Mouse (Mus musculus) Patski (cell line): ENCODE results near the gene Gsg1l. TPM values are rescaled to one million over a fixed set of nuclear protein-coding genes. Genes with fewer than 3 reads are reported as not detected.

Source experiments
- ATAC-seq: fragments of 100-300 bp; one replicate; pipeline ENCODE4 v1.8.0; 2021
- CTCF ChIA-PET: fragments of 350-600 bp; sonication (Branson Sonifier 250); formaldehyde crosslinking; loops from one replicate; lab custom pipeline; 2022; ENCODE audit warnings: inconsistent platforms; lab: Charles Lee
- POLR2A ChIA-PET: fragments of 350-600 bp; sonication (Branson Sonifier 250); formaldehyde crosslinking; loops from one replicate; lab custom pipeline; 2022; ENCODE audit warnings: antibody characterized with exemption, inconsistent platforms; lab: Charles Lee
- DNase-seq: peaks from one replicate; pipeline ENCODE4 v3.0.0-alpha.2; 2011; ENCODE audit warnings: low read depth, low spot score
- H3K27me3 ChIP-seq: fragments of 371-371 bp; one replicate; pipeline ENCODE4 v1.5.1; 2021
- CTCF ChIP-seq: fragments of 100-300 bp; IDR thresholded peaks from one replicate; pipeline ENCODE4 v1.5.1; 2021
- in situ Hi-C: fragments of 300-500 bp; cut with MboI; formaldehyde crosslinking; loops from 3 replicates; pipeline ENCODE4 v1.11.1; 2018; ENCODE audit warnings: low pct_unique_long_range_greater_than_20kb, mixed read lengths
- polyA plus RNA-seq: library from polyadenylated mRNA; unstranded; gene quantifications from one replicate; pipeline ENCODE4 v1.2.3, GENCODE M21; 2021

The Gsg1l gene
- not detected for polyA plus RNA-seq

GRCm38 (mm10) chr7:126082286-126082741, at the start of gene Gsg1l:
TSS of gene Gsg1l (minus strand) at chr7:126082411.
- in situ Hi-C loops, result loop anchor here (25.0 kb wide), 1 partner anchor 620 kb away; no protein-coding TSS in a partner anchor
- DNase-seq, result no peak
- ChIA-PET CTCF (no interaction called here), POLR2A (no interaction called here)
- ATAC-seq, result no peak
- H3K27me3 ChIP-seq, result peaks cover 20% of the 10 kb centered on the region
- TF ChIP-seq CTCF, result no peak

DNA sequence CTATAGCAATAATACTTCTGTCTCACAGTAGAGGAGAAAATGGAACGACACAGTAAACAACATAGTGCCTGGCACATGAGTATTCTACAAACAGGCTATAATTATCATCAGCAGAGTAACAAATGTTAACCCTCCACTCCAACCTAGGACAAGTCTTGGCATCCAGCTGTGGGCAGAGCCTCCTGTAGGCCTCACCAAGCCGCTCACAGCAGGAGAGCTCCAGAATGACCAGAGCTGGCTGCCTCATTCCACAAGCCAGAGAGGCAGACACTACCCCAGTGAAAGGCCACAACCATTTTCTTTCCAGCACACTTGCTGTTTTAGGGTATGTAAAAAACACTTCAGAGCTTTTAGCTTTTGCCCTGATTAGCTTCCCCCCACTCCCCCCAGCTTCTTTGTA, 45.5 kb upstream of the Gsg1l start:
- CTCF ChIA-PET, result interaction anchor here (0.7 to 2.4 kb wide), 8 partner anchors 8 to 576 kb away, joined by 3 to 5 read pairs (median 3); no protein-coding TSS in a partner anchor
- no peaks in the 10 kb centered on the region for H3K27me3 ChIP-seq
- in situ Hi-C loops, result no loop called here
- no peak for ATAC-seq
- no peak for TF ChIP-seq CTCF
- POLR2A ChIA-PET, result no interaction called here
- DNase-seq, result no peak

DNA sequence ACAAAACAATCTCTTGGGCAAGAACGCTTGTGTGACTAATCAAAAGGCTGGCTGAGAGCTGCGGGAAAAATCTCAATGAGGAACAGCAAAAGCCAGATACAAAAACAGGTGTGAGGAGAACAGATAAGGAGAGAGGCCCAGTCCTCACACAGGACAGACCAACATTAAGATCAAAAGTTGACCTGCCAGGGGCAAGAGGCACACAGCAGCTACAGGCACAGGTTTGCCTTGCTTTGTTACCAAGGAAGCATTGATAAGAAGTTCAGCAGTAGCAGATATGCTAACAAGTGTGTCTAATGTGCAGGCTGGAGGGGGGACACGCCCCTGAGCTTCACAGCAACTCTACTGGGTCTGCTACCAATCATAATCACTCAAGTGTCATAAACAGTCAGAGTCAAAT, 44.3 kb upstream of the Gsg1l start:
- no peaks in the 10 kb centered on the region for H3K27me3 ChIP-seq
- no peak for TF ChIP-seq CTCF
- ChIA-PET CTCF (interaction anchor here (1.1 to 1.7 kb wide), 4 partner anchors 9 to 27 kb away, joined by 3 to 6 read pairs (median 4); no protein-coding TSS in a partner anchor), POLR2A (no interaction called here)
- DNase-seq (no peak), ATAC-seq (no peak)
- in situ Hi-C loops, result no loop called here

DNA sequence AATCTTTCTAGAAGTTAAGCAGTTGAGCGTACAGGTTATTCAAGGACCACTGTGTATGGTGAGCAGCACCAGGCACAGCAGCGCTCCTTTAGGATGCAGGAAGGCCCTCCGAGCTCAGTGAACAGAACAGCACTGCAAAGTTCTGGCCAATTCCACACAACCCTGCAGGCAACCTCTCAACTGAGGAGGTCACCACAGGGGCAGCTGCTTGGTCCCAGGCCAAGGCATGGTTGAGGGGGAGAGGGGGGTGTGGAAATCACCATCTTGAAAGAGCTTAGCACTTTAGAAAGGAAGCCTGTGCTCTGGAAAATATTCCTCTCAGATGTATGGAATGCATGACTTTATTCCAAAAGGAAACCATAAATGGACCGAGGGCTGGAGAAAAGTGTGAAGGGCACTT, 39.3 kb upstream of the Gsg1l start:
- ATAC-seq (no peak), DNase-seq (no peak)
- POLR2A ChIA-PET, result no interaction called here
- H3K27me3 ChIP-seq, result no peaks in the 10 kb centered on the region
- in situ Hi-C loops, result no loop called here
- CTCF ChIA-PET, result no interaction called here
- TF ChIP-seq CTCF, result no peak

DNA sequence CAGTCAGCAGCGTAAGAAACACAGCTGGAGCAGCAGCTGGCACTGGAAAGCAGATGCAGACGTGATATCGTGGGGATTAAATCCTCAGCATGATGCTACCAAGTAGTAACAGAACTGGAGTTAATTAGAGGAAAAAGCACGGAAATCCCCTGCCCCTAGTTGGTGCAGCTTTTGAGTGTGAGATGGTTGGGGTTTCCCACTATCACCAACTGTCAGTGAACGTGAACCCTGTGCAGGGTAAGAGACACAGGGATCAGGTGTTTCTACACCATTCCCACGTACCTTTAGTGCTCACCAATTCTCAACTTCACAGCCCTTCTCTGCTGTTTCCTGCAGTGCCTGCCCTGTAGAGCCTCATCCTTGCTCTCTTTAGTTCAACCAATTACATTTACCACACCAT, 37.6 kb upstream of the Gsg1l start:
- TF ChIP-seq CTCF, result no peak
- ATAC-seq (no peak), DNase-seq (no peak)
- ChIA-PET POLR2A (interaction anchor here (0.7 kb wide), 1 partner anchor 410 kb away, joined by 4 read pairs; no protein-coding TSS in a partner anchor), CTCF (interaction anchor here (1.3 kb wide), 1 partner anchor 10 kb away, joined by 3 read pairs; no protein-coding TSS in a partner anchor)
- in situ Hi-C loops, result no loop called here
- no peaks in the 10 kb centered on the region for H3K27me3 ChIP-seq

DNA sequence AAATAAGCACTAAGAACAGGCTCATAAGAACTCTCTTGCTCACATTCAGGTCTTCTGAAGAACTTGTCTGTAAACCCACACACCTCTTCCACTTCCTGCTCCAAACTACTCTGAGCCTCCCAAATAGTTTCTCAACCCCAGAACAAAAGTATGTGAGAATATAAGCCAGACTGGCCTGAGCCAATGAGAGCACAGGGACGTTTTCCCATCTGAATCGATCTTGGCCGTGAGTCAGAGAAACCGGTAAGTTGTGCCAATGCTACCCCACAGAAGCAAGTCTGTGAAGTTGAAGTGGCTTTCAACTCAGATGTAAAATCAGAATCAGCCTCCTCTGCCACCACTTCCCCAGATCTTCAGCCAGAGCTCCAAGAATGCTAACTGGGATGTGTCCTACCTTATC, 31.1 kb upstream of the Gsg1l start:
- no peak for TF ChIP-seq CTCF
- in situ Hi-C loops, result no loop called here
- ChIA-PET POLR2A (no interaction called here), CTCF (no interaction called here)
- ATAC-seq (no peak), DNase-seq (no peak)
- no peaks in the 10 kb centered on the region for H3K27me3 ChIP-seq

GRCm38 (mm10) chr7:126111230-126111629, 29.0 kb upstream of the Gsg1l start:
- ChIA-PET CTCF (interaction anchor here (1.6 kb wide), 1 partner anchor 21 kb away, joined by 4 read pairs; no protein-coding TSS in a partner anchor), POLR2A (interaction anchor here (0.7 kb wide), 1 partner anchor 362 kb away, joined by 4 read pairs; no protein-coding TSS in a partner anchor)
- ATAC-seq (no peak), DNase-seq (no peak)
- in situ Hi-C loops, result no loop called here
- TF ChIP-seq CTCF, result no peak
- H3K27me3 ChIP-seq, result no peaks in the 10 kb centered on the region

- TF ChIP-seq CTCF, result no peak
- H3K27me3 ChIP-seq, result no peaks in the 10 kb centered on the region
- DNase-seq (no peak), ATAC-seq (no peak)
- POLR2A ChIA-PET, result interaction anchor here (0.6 to 1.1 kb wide), 2 partner anchors 11 to 16 kb away, joined by 3 to 4 read pairs; no protein-coding TSS in a partner anchor
- CTCF ChIA-PET, result interaction anchor here (1.6 kb wide), 1 partner anchor 20 kb away, joined by 4 read pairs; no protein-coding TSS in a partner anchor
- in situ Hi-C loops, result no loop called here
These were observed 27.7 kb upstream of the Gsg1l start for GRCm38 (mm10) chr7:126109898-126110297.

DNA sequence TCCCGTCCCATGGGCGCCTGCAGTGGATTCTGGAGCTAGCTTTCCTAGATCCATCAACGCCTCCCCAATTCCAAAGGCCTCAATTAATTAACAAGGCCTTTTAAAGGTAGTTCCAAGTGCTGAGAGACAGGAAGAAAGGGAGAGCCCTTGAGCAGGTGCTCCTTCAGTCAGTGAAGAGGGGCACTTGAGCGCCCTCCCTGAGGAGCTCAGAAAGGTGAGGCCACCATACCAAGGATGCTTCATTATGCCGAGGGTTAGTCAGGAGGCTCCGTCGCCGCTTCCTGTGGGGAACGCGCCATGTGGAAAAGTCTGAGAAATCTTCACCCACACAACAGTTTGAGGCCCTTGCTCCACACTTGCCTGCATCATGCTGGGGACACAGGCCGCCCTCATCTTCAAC, 18.2 kb upstream of the Gsg1l start:
- ChIA-PET CTCF (interaction anchor here (1.2 to 1.5 kb wide), 2 partner anchors 11 to 27 kb away, joined by 3 to 4 read pairs; no protein-coding TSS in a partner anchor), POLR2A (no interaction called here)
- in situ Hi-C loops, result no loop called here
- H3K27me3 ChIP-seq, result no peaks in the 10 kb centered on the region
- no peak for DNase-seq
- no peak for ATAC-seq
- TF ChIP-seq CTCF, result no peak

GRCm38 (mm10) chr7:126099835-126100234, 17.6 kb upstream of the Gsg1l start:
- no peak for DNase-seq
- in situ Hi-C loops, result loop anchor here (25.0 kb wide), 1 partner anchor 638 kb away; no protein-coding TSS in a partner anchor
- no peak for ATAC-seq
- ChIA-PET POLR2A (no interaction called here), CTCF (interaction anchor here (1.2 to 1.5 kb wide), 2 partner anchors 10 to 27 kb away, joined by 3 to 4 read pairs; no protein-coding TSS in a partner anchor)
- H3K27me3 ChIP-seq, result no peaks in the 10 kb centered on the region
- TF ChIP-seq CTCF, result no peak

GRCm38 (mm10) chr7:126099163-126099775, 17.1 kb upstream of the Gsg1l start:
- ChIA-PET CTCF (interaction anchor here (1.2 kb wide), 1 partner anchor 28 kb away, joined by 3 read pairs; no protein-coding TSS in a partner anchor), POLR2A (no interaction called here)
- in situ Hi-C loops, result loop anchor here (25.0 kb wide), 1 partner anchor 637 kb away; no protein-coding TSS in a partner anchor
- no peak for ATAC-seq
- H3K27me3 ChIP-seq, result no peaks in the 10 kb centered on the region
- DNase-seq, result no peak
- no peak for TF ChIP-seq CTCF
